Mouse (Mus musculus) right cerebral cortex, adult 2 months (tissue): ENCODE measurements at regions not wholly inside any gene's neighbourhood (a gene's known extent, or its start where the extent isn't known, plus 50 kb on each side); places are given as distances from the start of the nearest gene placed in this dataset.

Source experiments
- DNase-seq, 2 experiments: peaks; one replicate each; pipeline ENCODE4 v3.0.0; 2021 to 2022; ENCODE audit warnings: low spot score in 2 of 2

DNA sequence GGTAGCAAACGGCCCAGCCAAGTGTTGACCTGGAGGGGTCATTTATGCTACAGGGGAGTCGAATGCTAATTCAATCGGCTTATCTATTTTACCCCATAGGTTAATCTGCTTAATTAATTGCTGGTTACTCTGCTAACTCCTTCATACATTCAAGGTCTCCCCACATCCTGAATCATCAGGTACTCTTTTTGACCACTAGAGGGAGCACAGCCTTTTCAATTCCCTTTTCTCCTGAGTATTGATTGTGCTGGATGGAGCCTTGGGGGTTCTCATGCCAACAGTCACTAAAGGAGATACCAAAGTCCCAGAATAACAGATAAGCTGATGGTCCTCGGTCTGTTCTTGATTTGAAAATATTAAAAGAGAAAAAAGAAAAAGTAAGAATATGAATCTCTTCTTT is 126.8 kb downstream of the Polr2m start:
- DNase-seq, result peak; percentile 28 to 56

DNA sequence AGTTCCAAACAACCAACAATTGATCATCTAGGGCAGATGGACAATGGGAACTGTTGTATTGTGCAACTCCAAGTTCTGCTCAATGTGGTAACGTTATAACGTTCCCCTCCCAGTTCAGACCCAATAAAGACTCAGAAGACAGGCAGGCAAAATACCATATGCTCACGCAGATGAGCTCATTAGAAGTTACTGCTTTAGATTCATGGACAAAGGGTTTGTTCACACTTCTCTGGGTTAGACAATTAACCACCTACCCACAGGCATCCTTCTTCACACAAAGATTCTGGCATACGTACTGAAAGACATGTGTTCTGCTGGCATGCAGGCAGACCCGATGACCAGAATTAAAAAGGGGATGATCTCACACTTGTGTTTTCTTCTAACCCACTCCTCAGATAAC is 130.0 kb downstream of the Polr2m start:
- DNase-seq, result no peak
